Mouse (Mus musculus): ENCODE results near the gene Ybx1. TPM values are rescaled to one million over a fixed set of nuclear protein-coding genes. Genes with fewer than 3 reads are reported as not detected.

The Ybx1 gene
- polyA plus RNA-seq, 1 experiment from 2014 or later, result 1,193 TPM

DNA sequence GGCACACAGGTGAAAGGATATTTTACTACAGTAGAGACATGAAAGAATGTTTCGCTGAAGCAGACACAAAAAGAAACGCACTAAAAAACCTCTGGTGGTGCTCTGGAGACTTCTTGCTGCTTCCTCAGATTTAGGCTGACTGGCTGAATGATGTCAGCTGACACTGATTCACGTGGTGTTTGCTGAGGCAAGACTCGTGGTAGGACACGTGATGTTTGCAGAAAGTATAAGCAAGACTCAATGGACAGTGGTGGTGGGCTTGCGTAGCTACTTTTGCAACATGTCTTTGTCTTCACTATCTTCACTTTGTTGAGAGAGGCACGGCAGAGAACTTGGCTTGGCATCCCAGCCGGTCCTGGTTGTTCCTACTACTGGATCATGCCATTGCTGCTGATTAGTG, 8.9 kb upstream of the Ybx1 start:
- Histone ChIP-seq H3K4me1 (replicated peaks; ENCODE audit: control insufficient read depth, insufficient read depth, low read length) (no peaks in the 10 kb centered on the region), H3K4me3 (ENCODE audit: low read depth, low read length) (no peak overlapping the region), H3K27me3 (ENCODE audit: control insufficient read depth, insufficient read depth, low read length) (no peaks in the 10 kb centered on the region), H3K9me3 (ENCODE audit: control insufficient read depth, low read length) (no peaks in the 10 kb centered on the region), H3K27ac (ENCODE audit: low read depth, low read length) (no peak overlapping the region), H3K4me2 (replicated peaks; ENCODE audit: low read depth, low read length) (no peak overlapping the region), H3K36me3 (ENCODE audit: control insufficient read depth, insufficient read depth, low read length) (no peaks in the 10 kb centered on the region), H3K9ac (ENCODE audit: low read depth, low read length) (no peak overlapping the region)
- WGBS, result 91% methylated on average over 8 of the region's 8 CpGs
- no peak for ATAC-seq (ENCODE audit: low FRiP score)
- no peak for DNase-seq (ENCODE audit: low spot score)

DNA sequence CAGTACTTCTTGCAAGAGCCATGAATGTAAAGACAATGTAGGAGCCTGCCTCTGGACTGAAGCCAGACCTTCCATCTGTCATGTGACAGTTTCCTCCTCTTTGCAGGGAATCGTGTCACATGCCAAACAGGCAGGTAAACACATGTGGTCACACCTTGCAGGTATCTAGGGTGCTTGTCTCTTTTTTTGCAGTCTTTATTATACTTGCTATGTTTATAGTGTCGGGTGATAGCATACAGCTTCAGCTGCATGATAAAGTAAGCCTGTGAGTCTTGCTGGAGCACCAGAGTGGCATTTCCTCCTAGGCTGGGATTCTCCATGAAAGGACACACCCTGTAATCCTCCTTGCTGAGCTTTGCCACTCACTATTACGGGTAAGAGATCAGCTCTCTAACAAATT, 7.4 kb upstream of the Ybx1 start:
- Histone ChIP-seq H3K9ac (ENCODE audit: low read depth, low read length) (no peak overlapping the region), H3K27ac (ENCODE audit: low read depth, low read length) (no peak overlapping the region), H3K4me3 (ENCODE audit: low read depth, low read length) (no peak overlapping the region), H3K36me3 (ENCODE audit: control insufficient read depth, insufficient read depth, low read length) (no peaks in the 10 kb centered on the region), H3K4me1 (replicated peaks; ENCODE audit: control insufficient read depth, insufficient read depth, low read length) (no peaks in the 10 kb centered on the region), H3K9me3 (ENCODE audit: control insufficient read depth, low read length) (no peaks in the 10 kb centered on the region), H3K4me2 (replicated peaks; ENCODE audit: low read depth, low read length) (no peak overlapping the region), H3K27me3 (ENCODE audit: control insufficient read depth, insufficient read depth, low read length) (no peaks in the 10 kb centered on the region)
- no peak for ATAC-seq (ENCODE audit: low FRiP score)
- DNase-seq (ENCODE audit: low spot score), result no peak
- 83% methylated on average over 3 of the region's 3 CpGs for WGBS

DNA sequence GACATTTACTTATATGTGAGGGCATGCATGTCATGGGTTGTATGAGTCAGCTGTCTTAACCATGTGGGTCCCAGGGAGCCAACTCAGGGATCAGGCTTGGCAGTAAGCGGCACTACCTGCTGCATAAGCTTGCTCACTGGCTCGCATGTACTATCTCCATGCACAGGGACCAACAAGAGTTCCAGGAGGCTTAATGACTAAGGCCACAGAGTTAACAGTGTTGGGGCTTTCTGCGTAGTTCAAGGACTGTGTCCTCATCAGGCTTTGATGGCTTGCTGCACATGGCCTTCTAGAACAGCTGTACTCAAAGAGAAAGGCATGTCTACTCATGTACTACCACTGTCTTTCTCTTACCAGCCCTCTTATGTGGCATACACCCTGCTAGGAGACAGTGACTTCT, 6.4 kb upstream of the Ybx1 start:
- no peak for ATAC-seq (ENCODE audit: low FRiP score)
- no peaks in the 10 kb centered on the region for H3K36me3 ChIP-seq (ENCODE audit: control insufficient read depth, insufficient read depth, low read length)
- no peaks in the 10 kb centered on the region for H3K4me1 ChIP-seq (replicated peaks; ENCODE audit: control insufficient read depth, insufficient read depth, low read length)
- no peak overlapping the region for H3K9ac ChIP-seq (ENCODE audit: low read depth, low read length)
- no peak overlapping the region for H3K4me2 ChIP-seq (replicated peaks; ENCODE audit: low read depth, low read length)
- H3K4me3 ChIP-seq (ENCODE audit: low read depth, low read length), result no peak overlapping the region
- DNase-seq (ENCODE audit: low spot score), result no peak
- no peaks in the 10 kb centered on the region for H3K9me3 ChIP-seq (ENCODE audit: control insufficient read depth, low read length)
- H3K27ac ChIP-seq (ENCODE audit: low read depth, low read length), result no peak overlapping the region
- no peaks in the 10 kb centered on the region for H3K27me3 ChIP-seq (ENCODE audit: control insufficient read depth, insufficient read depth, low read length)
- 95% methylated on average over 3 of the region's 3 CpGs for WGBS

DNA sequence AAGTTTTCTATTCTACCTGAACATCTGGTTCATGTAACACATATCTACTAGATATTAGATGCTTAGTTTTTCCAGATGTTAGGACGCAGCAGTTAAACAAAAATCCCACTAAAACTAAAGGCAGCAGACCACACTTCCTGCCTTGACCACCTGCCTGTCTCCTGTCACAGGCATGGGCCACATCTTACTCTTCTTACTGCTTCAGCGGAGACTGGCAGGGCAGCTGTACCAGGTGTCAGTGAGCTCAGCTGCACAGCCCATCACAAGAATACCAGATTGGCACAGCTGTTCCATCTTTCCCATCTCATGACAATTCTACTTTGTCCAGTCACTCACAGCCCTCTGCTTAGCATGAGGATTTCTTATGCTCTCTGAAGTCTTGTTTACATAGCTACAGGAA, 3.0 kb upstream of the Ybx1 start:
- no peak overlapping the region for H3K27ac ChIP-seq (ENCODE audit: low read depth, low read length)
- 87% methylated on average over 2 of the region's 2 CpGs for WGBS
- no peak overlapping the region for H3K4me3 ChIP-seq (ENCODE audit: low read depth, low read length)
- no peak for ATAC-seq (ENCODE audit: low FRiP score)
- no peak overlapping the region for H3K4me2 ChIP-seq (replicated peaks; ENCODE audit: low read depth, low read length)
- H3K4me1 ChIP-seq (replicated peaks; ENCODE audit: control insufficient read depth, insufficient read depth, low read length), result no peaks in the 10 kb centered on the region
- no peak for DNase-seq (ENCODE audit: low spot score)
- no peaks in the 10 kb centered on the region for H3K27me3 ChIP-seq (ENCODE audit: control insufficient read depth, insufficient read depth, low read length)
- no peak overlapping the region for H3K9ac ChIP-seq (ENCODE audit: low read depth, low read length)
- H3K36me3 ChIP-seq (ENCODE audit: control insufficient read depth, insufficient read depth, low read length), result no peaks in the 10 kb centered on the region
- H3K9me3 ChIP-seq (ENCODE audit: control insufficient read depth, low read length), result no peaks in the 10 kb centered on the region

DNA sequence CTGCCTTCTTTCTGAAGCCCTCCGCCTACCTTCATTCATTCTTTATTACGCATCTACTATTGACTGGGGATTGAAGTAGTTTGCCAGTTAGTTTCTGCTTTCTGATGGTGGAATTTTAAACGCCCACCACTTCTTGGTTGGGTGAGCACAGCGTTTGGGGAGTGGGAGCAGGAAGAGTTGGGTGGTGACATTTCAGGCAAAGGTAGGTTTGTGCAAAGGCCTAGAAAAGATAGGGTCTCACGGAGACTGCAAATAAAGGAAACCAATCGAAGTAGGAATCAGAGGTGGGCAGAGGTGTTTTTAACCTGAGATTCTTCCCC, 690 bp upstream of the Ybx1 start:
- 14% methylated on average over 6 of the region's 6 CpGs for WGBS
- H3K27ac ChIP-seq (ENCODE audit: low read depth, low read length), result 0 out of 2 replicates have a peak overlapping the region, but pooled peaks have one; percentile 87
- no peaks in the 10 kb centered on the region for H3K36me3 ChIP-seq (ENCODE audit: control insufficient read depth, insufficient read depth, low read length)
- DNase-seq (ENCODE audit: low spot score) (peak; percentile 42), ATAC-seq (ENCODE audit: low FRiP score) (no peak)
- H3K9me3 ChIP-seq (ENCODE audit: control insufficient read depth, low read length), result no peaks in the 10 kb centered on the region
- H3K4me3 ChIP-seq (ENCODE audit: low read depth, low read length), result peak overlapping the region; percentile 80
- no peaks in the 10 kb centered on the region for H3K27me3 ChIP-seq (ENCODE audit: control insufficient read depth, insufficient read depth, low read length)
- H3K4me2 ChIP-seq (replicated peaks; ENCODE audit: low read depth, low read length), result peak overlapping the region; percentile 39
- H3K4me1 ChIP-seq (replicated peaks; ENCODE audit: control insufficient read depth, insufficient read depth, low read length), result no peaks in the 10 kb centered on the region
- peak overlapping the region; percentile 86 for H3K9ac ChIP-seq (ENCODE audit: low read depth, low read length)

DNA sequence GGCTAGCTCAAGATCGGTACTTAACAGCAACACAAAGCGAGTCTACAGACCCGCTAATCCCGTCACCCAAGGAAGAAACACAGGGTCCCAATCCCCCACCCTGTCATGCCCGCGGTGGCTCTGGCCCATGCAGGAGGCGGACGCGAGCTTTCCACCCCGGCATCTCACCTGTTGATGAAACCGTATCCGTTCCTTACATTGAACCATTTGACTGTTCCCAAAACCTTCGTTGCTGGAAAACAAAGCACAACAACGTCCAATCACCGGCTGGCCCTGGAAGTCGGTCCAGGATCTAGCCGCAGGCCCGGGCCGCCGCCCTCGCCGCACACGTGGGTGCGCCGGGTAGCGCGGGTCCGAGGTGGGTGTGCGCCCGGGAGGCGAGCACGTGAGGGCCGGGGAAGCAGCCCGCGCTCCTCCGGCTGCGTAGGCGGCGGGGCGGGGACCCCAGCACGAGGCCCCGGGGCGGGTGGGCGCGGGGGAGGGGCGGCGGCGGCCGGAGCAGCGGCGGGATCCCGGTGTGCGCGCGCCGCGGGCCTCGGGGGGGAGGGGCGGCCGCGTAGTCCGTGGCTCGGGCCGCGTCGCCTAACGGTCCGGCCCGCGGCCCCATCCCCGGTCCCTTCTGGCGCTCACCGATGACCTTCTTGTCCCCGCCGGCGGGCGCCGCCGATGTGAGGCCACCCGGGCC, 688 bp downstream of the Ybx1 start:
- Histone ChIP-seq H3K4me1 (replicated peaks; ENCODE audit: control insufficient read depth, insufficient read depth, low read length) (no peaks in the 10 kb centered on the region), H3K9me3 (ENCODE audit: control insufficient read depth, low read length) (no peaks in the 10 kb centered on the region), H3K27ac (ENCODE audit: low read depth, low read length) (peak overlapping the region; percentile 86), H3K9ac (ENCODE audit: low read depth, low read length) (peak overlapping the region; percentile 87), H3K27me3 (ENCODE audit: control insufficient read depth, insufficient read depth, low read length) (no peaks in the 10 kb centered on the region), H3K4me2 (replicated peaks; ENCODE audit: low read depth, low read length) (peak overlapping the region; percentile 78), H3K4me3 (ENCODE audit: low read depth, low read length) (peak overlapping the region; percentile 80), H3K36me3 (ENCODE audit: control insufficient read depth, insufficient read depth, low read length) (no peaks in the 10 kb centered on the region)
- ATAC-seq (ENCODE audit: low FRiP score), result peak; percentile 45
- peak; percentile 69 for DNase-seq (ENCODE audit: low spot score)
- WGBS, result 2% methylated on average over 52 of the region's 80 CpGs

DNA sequence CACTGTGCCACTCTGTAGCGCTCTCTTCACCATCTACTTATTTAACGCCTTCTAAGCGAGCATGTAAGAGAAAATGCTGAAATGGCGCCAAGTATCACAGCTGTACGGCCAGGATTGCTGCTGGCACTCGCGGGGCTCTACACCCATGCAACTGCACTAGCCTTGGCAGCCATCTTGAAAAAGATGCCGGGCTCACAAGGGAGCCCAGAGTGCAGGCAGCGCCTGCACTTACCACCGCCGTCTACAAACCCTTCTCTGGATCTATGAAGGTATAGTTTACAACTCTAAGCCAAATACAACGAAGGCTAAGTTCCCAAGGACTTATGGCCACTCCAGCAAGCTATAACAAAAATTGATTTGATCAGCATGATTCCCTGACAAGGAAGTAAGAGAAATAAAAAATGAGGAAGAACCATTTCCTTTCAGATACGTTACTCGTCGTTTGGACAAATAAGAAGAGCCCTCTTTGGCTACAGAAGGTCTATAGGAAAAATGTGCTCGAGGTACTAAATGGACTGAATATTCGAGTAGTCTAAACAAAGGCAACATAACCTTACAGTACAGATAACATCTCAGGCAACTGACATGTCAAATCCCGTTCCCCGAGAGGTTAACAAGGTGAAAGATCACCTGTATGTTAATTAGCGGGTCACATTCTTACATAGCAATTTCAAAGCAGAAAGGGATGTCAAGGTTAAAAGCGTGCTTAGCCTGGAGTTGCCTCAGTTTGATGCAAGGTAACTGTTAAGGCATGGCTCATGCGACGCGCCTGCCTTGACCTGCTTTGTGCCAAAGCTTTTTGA, 1.4 kb downstream of the Ybx1 start:
- Histone ChIP-seq H3K27ac (ENCODE audit: low read depth, low read length) (0 out of 2 replicates have a peak overlapping the region, but pooled peaks have one; percentile 24), H3K4me2 (replicated peaks; ENCODE audit: low read depth, low read length) (peak overlapping the region; percentile 78), H3K36me3 (ENCODE audit: control insufficient read depth, insufficient read depth, low read length) (no peaks in the 10 kb centered on the region), H3K9ac (ENCODE audit: low read depth, low read length) (peak overlapping the region; percentile 87), H3K27me3 (ENCODE audit: control insufficient read depth, insufficient read depth, low read length) (no peaks in the 10 kb centered on the region), H3K9me3 (ENCODE audit: control insufficient read depth, low read length) (no peaks in the 10 kb centered on the region), H3K4me3 (ENCODE audit: low read depth, low read length) (peak overlapping the region; percentile 80), H3K4me1 (replicated peaks; ENCODE audit: control insufficient read depth, insufficient read depth, low read length) (no peaks in the 10 kb centered on the region)
- ATAC-seq (ENCODE audit: low FRiP score) (no peak), DNase-seq (ENCODE audit: low spot score) (peak; percentile 64)
- WGBS, result 2% methylated on average over 24 of the region's 24 CpGs

DNA sequence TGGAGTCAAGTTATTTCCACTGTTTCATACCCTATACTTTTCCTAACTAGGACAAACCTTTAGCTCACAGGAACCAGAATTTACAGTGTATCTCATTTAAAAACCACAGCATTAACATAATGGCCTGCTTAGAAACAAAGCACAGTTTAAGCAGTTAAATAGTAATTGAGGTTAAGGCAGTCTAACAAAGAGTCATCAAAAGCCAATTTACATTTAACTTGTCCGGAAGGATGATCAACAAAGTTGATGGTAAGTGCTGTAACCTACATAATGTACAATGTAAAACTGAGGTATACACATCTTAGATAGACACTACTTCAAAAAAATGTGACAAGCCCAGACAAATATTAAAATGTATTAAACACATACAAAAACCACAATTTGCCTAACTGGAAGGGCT, 2.5 kb downstream of the Ybx1 start:
- Histone ChIP-seq H3K27me3 (ENCODE audit: control insufficient read depth, insufficient read depth, low read length) (no peaks in the 10 kb centered on the region), H3K9ac (ENCODE audit: low read depth, low read length) (no peak overlapping the region; the same call in 1 of the 2 replicates), H3K4me3 (ENCODE audit: low read depth, low read length) (peak overlapping the region; percentile 80), H3K4me2 (replicated peaks; ENCODE audit: low read depth, low read length) (peak overlapping the region; percentile 78), H3K4me1 (replicated peaks; ENCODE audit: control insufficient read depth, insufficient read depth, low read length) (no peaks in the 10 kb centered on the region), H3K27ac (ENCODE audit: low read depth, low read length) (no peak overlapping the region), H3K9me3 (ENCODE audit: control insufficient read depth, low read length) (no peaks in the 10 kb centered on the region), H3K36me3 (ENCODE audit: control insufficient read depth, insufficient read depth, low read length) (no peaks in the 10 kb centered on the region)
- 91% methylated on average over 1 of the region's 1 CpGs for WGBS
- ATAC-seq (ENCODE audit: low FRiP score), result no peak
- no peak for DNase-seq (ENCODE audit: low spot score)

DNA sequence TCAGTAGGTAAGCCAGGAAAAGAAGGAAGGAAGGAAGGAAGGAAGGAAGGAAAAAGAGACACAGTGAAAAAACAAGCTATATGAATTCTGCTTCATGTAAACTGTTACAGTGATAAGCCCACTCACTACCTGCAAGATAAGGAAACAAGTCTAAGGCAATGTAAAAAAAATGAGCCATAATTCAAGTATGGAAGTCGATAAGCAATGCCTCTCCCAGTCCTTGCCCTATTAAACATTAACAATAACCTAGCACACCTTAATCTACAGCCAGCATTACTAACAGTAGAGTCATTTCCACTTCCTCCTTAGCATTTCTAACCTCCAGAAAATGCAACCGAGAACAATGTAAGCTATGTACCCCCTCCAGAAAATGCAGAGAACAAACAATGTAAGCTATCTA, 9.1 kb downstream of the Ybx1 start:
- Histone ChIP-seq H3K4me3 (ENCODE audit: low read depth, low read length) (no peak overlapping the region), H3K9ac (ENCODE audit: low read depth, low read length) (no peak overlapping the region), H3K4me1 (replicated peaks; ENCODE audit: control insufficient read depth, insufficient read depth, low read length) (no peaks in the 10 kb centered on the region), H3K4me2 (replicated peaks; ENCODE audit: low read depth, low read length) (no peak overlapping the region), H3K9me3 (ENCODE audit: control insufficient read depth, low read length) (no peaks in the 10 kb centered on the region), H3K36me3 (ENCODE audit: control insufficient read depth, insufficient read depth, low read length) (peaks cover 11% of the 10 kb centered on the region; the same call in 1 of the 2 replicates), H3K27ac (ENCODE audit: low read depth, low read length) (no peak overlapping the region), H3K27me3 (ENCODE audit: control insufficient read depth, insufficient read depth, low read length) (no peaks in the 10 kb centered on the region)
- DNase-seq (ENCODE audit: low spot score), result no peak
- WGBS, result 89% methylated on average over 2 of the region's 2 CpGs
- ATAC-seq (ENCODE audit: low FRiP score), result no peak
